Mouse (Mus musculus): ENCODE results near the gene St7.

DNA sequence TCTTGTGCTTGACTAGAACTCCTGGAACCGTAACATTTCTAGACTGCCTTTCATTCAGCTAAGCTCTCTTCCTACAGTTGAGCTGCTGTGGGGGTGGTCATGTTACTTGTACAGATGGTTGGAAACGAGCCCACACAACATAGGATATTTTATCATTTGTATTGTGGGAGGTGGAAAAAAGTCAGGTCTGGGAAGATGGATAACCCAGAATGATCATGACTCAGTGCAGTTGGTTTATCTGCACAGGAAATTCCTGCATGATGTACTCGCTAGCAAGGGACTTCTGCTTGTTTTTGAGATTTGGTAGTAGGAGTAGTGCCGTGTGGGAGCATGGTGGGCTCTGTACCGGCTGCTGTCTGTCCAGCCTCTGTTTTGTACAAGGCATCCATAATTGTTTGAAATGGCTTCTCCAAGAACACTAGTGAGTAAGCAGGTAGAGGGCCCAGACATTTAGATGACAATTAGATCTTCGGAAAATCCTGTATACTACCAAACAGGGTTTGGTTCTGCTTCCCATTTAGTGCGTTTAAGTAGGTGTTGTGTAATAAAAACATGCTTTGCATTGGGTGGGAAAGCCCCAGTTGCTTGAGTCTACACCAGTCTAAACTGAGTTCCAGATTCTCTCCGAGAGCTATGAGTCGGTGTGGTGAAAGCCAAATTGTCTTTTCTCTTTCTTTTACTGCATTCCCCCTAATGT is 71.4 kb downstream of the St7 start:
- TF ChIP-seq CTCF (IDR thresholded peaks at IDR 0.05; ENCODE audit: borderline replicate concordance, insufficient read depth, low read length), result no peak
- TF ChIP-seq POLR2A (IDR thresholded peaks at IDR 0.05; ENCODE audit: low read depth, low read length), result no peak

All from embryonic fibroblast, embryonic 13.5 days (primary cell).